ENCODE assay signal across 8 mouse cellular contexts in genomic region chr16:45120844-45121425, GRCm38 (mm10). TPM values are rescaled to one million over a fixed set of nuclear protein-coding genes. Genes with fewer than 3 reads are reported as not detected.
A peak's percentile ranks its signal among the peaks of the same experiment; 100 is the strongest.
DNase-seq lines count a peak whose midpoint lies in the region; ATAC-seq lines count a peak whose summit lies in the region.
"Had no signal": no experiment of that assay in that cellular context is flagged by ENCODE, and none has a peak within 500 bp of the region (broad histone marks: within the 10 kb centered on the region; RNA-seq: fewer than 3 reads in every experiment).

No protein-coding gene starts in this region.

- H3K27me3 ChIP-seq in neural tube, embryonic 14.5 days (ENCODE audit: control insufficient read depth, insufficient read depth, low read length): no peaks in the 10 kb centered on the region
- no peaks in the 10 kb centered on the region for H3K27me3 ChIP-seq in heart, embryonic 11.5 days (ENCODE audit: control insufficient read depth, insufficient read depth, low read length)

- DNase-seq in neural tube, embryonic 10.5 days (ENCODE audit: extremely low spot score, low spot score): no peak
- peak; percentile 57 for DNase-seq in cerebellum, adult 8-10 months
- DNase-seq in kidney, postnatal 25 days: peak; percentile 79 to 80
- peak; percentile 56 for DNase-seq in right cerebral cortex, postnatal 4 days

- no peak overlapping the region for H3K4me3 ChIP-seq in neural tube, embryonic 14.5 days (ENCODE audit: low read depth, low read length)
- H3K4me3 ChIP-seq in heart, embryonic 11.5 days (ENCODE audit: low read depth, low read length): no peak overlapping the region

- no peaks in the 10 kb centered on the region for H3K9me3 ChIP-seq in neural tube, embryonic 14.5 days (ENCODE audit: control insufficient read depth, low read length)
- H3K9me3 ChIP-seq in heart, embryonic 11.5 days (replicated peaks; ENCODE audit: control insufficient read depth, low read length): no peaks in the 10 kb centered on the region

- peak; percentile 24; the same call in 1 of the 2 replicates for ATAC-seq in neural tube, embryonic 14.5 days (ENCODE audit: low read depth)
- ATAC-seq in heart, embryonic 11.5 days (replicated peaks; ENCODE audit: insufficient number of reproducible peaks, low FRiP score, low TSS enrichment): no peak
- ATAC-seq in erythroblast, adult 5-6 weeks (replicated peaks; ENCODE audit: low FRiP score, poor library complexity, severe bottlenecking): no peak

- no peaks in the 10 kb centered on the region for H3K36me3 ChIP-seq in neural tube, embryonic 14.5 days (ENCODE audit: control insufficient read depth, insufficient read depth, low read length)
- peaks cover 3% of the 10 kb centered on the region for H3K36me3 ChIP-seq in heart, embryonic 11.5 days (ENCODE audit: control insufficient read depth, insufficient read depth, low read length)

- WGBS in neural tube, embryonic 14.5 days: 65% methylated on average over 5 of the region's 5 CpGs
- WGBS in heart, embryonic 11.5 days (ENCODE audit: insufficient replicate concordance): 26% methylated on average over 5 of the region's 5 CpGs

- H3K4me2 ChIP-seq in neural tube, embryonic 14.5 days (ENCODE audit: low read depth, low read length): no peak overlapping the region
- no peak overlapping the region for H3K4me2 ChIP-seq in heart, embryonic 11.5 days

- H3K4me1 ChIP-seq in neural tube, embryonic 14.5 days (ENCODE audit: control insufficient read depth, insufficient read depth, low read length): no peaks in the 10 kb centered on the region
- peaks cover 13% of the 10 kb centered on the region for H3K4me1 ChIP-seq in heart, embryonic 11.5 days (ENCODE audit: control insufficient read depth, insufficient read depth, low read length)

- no peak overlapping the region for H3K9ac ChIP-seq in neural tube, embryonic 14.5 days (replicated peaks; ENCODE audit: low read depth, low read length)
- H3K9ac ChIP-seq in heart, embryonic 11.5 days (ENCODE audit: low read depth, low read length): no peak overlapping the region

- H3K27ac ChIP-seq in neural tube, embryonic 14.5 days (ENCODE audit: low read depth, low read length): no peak overlapping the region
- peak overlapping the region; percentile 50 for H3K27ac ChIP-seq in heart, embryonic 11.5 days (ENCODE audit: low read depth, low read length)

RNA-seq across cellular contexts. Expression of gene Ccdc80, which starts 27.7 kb away (rescaled TPM):
- 15.6 and 22.4 TPM in 2 replicates for polyA plus RNA-seq in neural tube, embryonic 14.5 days (2014; fragmentation: Nextera tagmentation; extraction: Ambion mirVana)
- polyA plus RNA-seq in heart, embryonic 11.5 days (2014; fragmentation: Nextera tagmentation; extraction: Ambion mirVana): 73.9 and 80.4 TPM in 2 replicates
- total RNA-seq in erythroblast, adult 5-6 weeks (2015; ENCODE audit: low replicate concordance): 1.3 TPM in 1 of 2 replicates, not detected in the other
- not detected in 2 replicates for total RNA-seq in erythroblast, adult 5-6 weeks (2017; ENCODE audit: low replicate concordance)
- total RNA-seq: hematopoietic stem cell, adult 5-6 weeks had no signal

RNA-seq across cellular contexts. Expression of gene Slc35a5, which starts 37.6 kb away (rescaled TPM):
- polyA plus RNA-seq in neural tube, embryonic 14.5 days (2014; fragmentation: Nextera tagmentation; extraction: Ambion mirVana): 36.8 and 43.9 TPM in 2 replicates
- 14.8 and 18.8 TPM in 2 replicates for polyA plus RNA-seq in heart, embryonic 11.5 days (2014; fragmentation: Nextera tagmentation; extraction: Ambion mirVana)
- 3.5 and 6.5 TPM in 2 replicates for total RNA-seq in erythroblast, adult 5-6 weeks (2015; ENCODE audit: low replicate concordance)
- 8.5 and 11.4 TPM in 2 replicates for total RNA-seq in erythroblast, adult 5-6 weeks (2017; ENCODE audit: low replicate concordance)

RNA-seq across cellular contexts. Expression of gene Atg3, which starts 37.6 kb away (rescaled TPM):
- 51.5 and 55.7 TPM in 2 replicates for polyA plus RNA-seq in neural tube, embryonic 14.5 days (2014; fragmentation: Nextera tagmentation; extraction: Ambion mirVana)
- polyA plus RNA-seq in heart, embryonic 11.5 days (2014; fragmentation: Nextera tagmentation; extraction: Ambion mirVana): 34.8 and 36.8 TPM in 2 replicates
- total RNA-seq in erythroblast, adult 5-6 weeks (2015; ENCODE audit: low replicate concordance): 21.9 and 29.9 TPM in 2 replicates
- 16.4 and 18.0 TPM in 2 replicates for total RNA-seq in erythroblast, adult 5-6 weeks (2017; ENCODE audit: low replicate concordance)
